Mouse (Mus musculus): Measurements from ENCODE around the gene Cdkn1b. TPM values are rescaled to one million over a fixed set of nuclear protein-coding genes. Genes with fewer than 3 reads are reported as not detected.
A peak's percentile ranks its signal among the peaks of the same experiment; 100 is the strongest.

The Cdkn1b gene
- polyA plus RNA-seq, 1 experiment from 2014 or later, result 17.2 TPM

GRCm38 (mm10) chr6:134946054-134946453 lies 25.9 kb downstream of the Cdkn1b start:
- Histone ChIP-seq H3K4me3 (no peak overlapping the region), H3K27me3 (ENCODE audit: insufficient read depth, poor library complexity, severe bottlenecking) (no peaks in the 10 kb centered on the region), H3K36me3 (peaks cover 57% of the 10 kb centered on the region), H3K9me3 (no peaks in the 10 kb centered on the region), H3K27ac (no peak overlapping the region), H3K4me1 (replicated peaks) (no peaks in the 10 kb centered on the region)
- no peak for DNase-seq (ENCODE audit: low spot score)
- WGBS, result 82% methylated on average over 6 of the region's 6 CpGs

- Histone ChIP-seq H3K9me3 (no peaks in the 10 kb centered on the region), H3K27me3 (ENCODE audit: insufficient read depth, poor library complexity, severe bottlenecking) (no peaks in the 10 kb centered on the region), H3K4me3 (no peak overlapping the region), H3K27ac (no peak overlapping the region), H3K4me1 (replicated peaks) (no peaks in the 10 kb centered on the region), H3K36me3 (peaks cover 56% of the 10 kb centered on the region)
- 90% methylated on average over 9 of the region's 9 CpGs for WGBS
- DNase-seq (ENCODE audit: low spot score), result no peak
Observed at GRCm38 (mm10) chr6:134946858-134947257, 26.7 kb downstream of the Cdkn1b start.

GRCm38 (mm10) chr6:134947311-134948087 lies 27.3 kb downstream of the Cdkn1b start:
- Histone ChIP-seq H3K27ac (no peak overlapping the region), H3K27me3 (ENCODE audit: insufficient read depth, poor library complexity, severe bottlenecking) (no peaks in the 10 kb centered on the region), H3K9me3 (no peaks in the 10 kb centered on the region), H3K36me3 (peaks cover 57% of the 10 kb centered on the region), H3K4me3 (no peak overlapping the region), H3K4me1 (replicated peaks) (no peaks in the 10 kb centered on the region)
- whole genome bisulfite sequencing, result 48% methylated on average over 13 of the region's 13 CpGs
- peak; percentile 57 for DNase-seq (ENCODE audit: low spot score)

GRCm38 (mm10) chr6:134948522-134949061 lies 28.4 kb downstream of the Cdkn1b start:
- H3K27me3 ChIP-seq (ENCODE audit: insufficient read depth, poor library complexity, severe bottlenecking), result no peaks in the 10 kb centered on the region
- H3K36me3 ChIP-seq, result peaks cover 56% of the 10 kb centered on the region
- no peak overlapping the region for H3K4me3 ChIP-seq
- 71% methylated on average over 11 of the region's 11 CpGs for WGBS
- no peak for DNase-seq (ENCODE audit: low spot score)
- H3K27ac ChIP-seq, result no peak overlapping the region
- 0 out of 2 replicates have a peak, but pooled peaks cover under 1% of the 10 kb centered on the region for H3K4me1 ChIP-seq (replicated peaks)
- H3K9me3 ChIP-seq, result no peaks in the 10 kb centered on the region

- peaks cover 54% of the 10 kb centered on the region for H3K36me3 ChIP-seq
Observed at GRCm38 (mm10) chr6:134949241-134949640, 29.0 kb downstream of the Cdkn1b start.

GRCm38 (mm10) chr6:134951364-134951763 lies 31.2 kb downstream of the Cdkn1b start:
- Histone ChIP-seq H3K27ac (no peak overlapping the region), H3K36me3 (peaks cover 42% of the 10 kb centered on the region), H3K4me3 (no peak overlapping the region), H3K9me3 (no peaks in the 10 kb centered on the region), H3K27me3 (ENCODE audit: insufficient read depth, poor library complexity, severe bottlenecking) (no peaks in the 10 kb centered on the region), H3K4me1 (replicated peaks) (0 out of 2 replicates have a peak, but pooled peaks cover 5% of the 10 kb centered on the region)
- WGBS, result 82% methylated on average over 5 of the region's 5 CpGs
- no peak for DNase-seq (ENCODE audit: low spot score)

More at GRCm38 (mm10) chr6:134949241-134949640, 29.0 kb downstream of the Cdkn1b start:
- 90% methylated on average over 3 of the region's 3 CpGs for WGBS
- Histone ChIP-seq H3K27me3 (ENCODE audit: insufficient read depth, poor library complexity, severe bottlenecking) (no peaks in the 10 kb centered on the region), H3K4me3 (no peak overlapping the region), H3K27ac (no peak overlapping the region), H3K4me1 (replicated peaks) (0 out of 2 replicates have a peak, but pooled peaks cover 5% of the 10 kb centered on the region), H3K9me3 (no peaks in the 10 kb centered on the region)
- no peak for DNase-seq (ENCODE audit: low spot score)

GRCm38 (mm10) chr6:134953976-134954375 lies 33.8 kb downstream of the Cdkn1b start:
- no peaks in the 10 kb centered on the region for H3K27me3 ChIP-seq (ENCODE audit: insufficient read depth, poor library complexity, severe bottlenecking)
- H3K9me3 ChIP-seq, result no peaks in the 10 kb centered on the region
- DNase-seq (ENCODE audit: low spot score), result no peak
- H3K36me3 ChIP-seq, result peaks cover 51% of the 10 kb centered on the region
- no peak overlapping the region for H3K4me3 ChIP-seq
- 0 out of 2 replicates have a peak, but pooled peaks cover 5% of the 10 kb centered on the region for H3K4me1 ChIP-seq (replicated peaks)
- WGBS, result 74% methylated on average over 11 of the region's 11 CpGs
- H3K27ac ChIP-seq, result no peak overlapping the region

GRCm38 (mm10) chr6:134956388-134956787 lies 36.2 kb downstream of the Cdkn1b start:
- H3K4me3 ChIP-seq, result no peak overlapping the region
- no peaks in the 10 kb centered on the region for H3K9me3 ChIP-seq
- H3K27me3 ChIP-seq (ENCODE audit: insufficient read depth, poor library complexity, severe bottlenecking), result no peaks in the 10 kb centered on the region
- peaks cover 24% of the 10 kb centered on the region for H3K4me1 ChIP-seq (replicated peaks)
- H3K27ac ChIP-seq, result no peak overlapping the region
- peaks cover 35% of the 10 kb centered on the region for H3K36me3 ChIP-seq
- no peak for DNase-seq (ENCODE audit: low spot score)
- 78% methylated on average over 4 of the region's 4 CpGs for WGBS

- Histone ChIP-seq H3K27ac (peak overlapping the region; percentile 70; the same call in 1 of the 2 replicates), H3K4me1 (replicated peaks) (peaks cover 41% of the 10 kb centered on the region), H3K36me3 (peaks cover 10% of the 10 kb centered on the region), H3K27me3 (ENCODE audit: insufficient read depth, poor library complexity, severe bottlenecking) (no peaks in the 10 kb centered on the region), H3K9me3 (no peaks in the 10 kb centered on the region), H3K4me3 (no peak overlapping the region)
- DNase-seq (ENCODE audit: low spot score), result no peak
- 57% methylated on average over 5 of the region's 5 CpGs for WGBS
Observed at GRCm38 (mm10) chr6:134961286-134961685, 41.1 kb downstream of the Cdkn1b start.

GRCm38 (mm10) chr6:134961858-134962517 lies 41.8 kb downstream of the Cdkn1b start:
- H3K4me1 ChIP-seq (replicated peaks), result peaks cover 41% of the 10 kb centered on the region
- 49% methylated on average over 9 of the region's 9 CpGs for WGBS
- peak overlapping the region; percentile 70 for H3K27ac ChIP-seq
- 0 out of 2 replicates have a peak, but pooled peaks cover 4% of the 10 kb centered on the region for H3K36me3 ChIP-seq
- H3K4me3 ChIP-seq, result no peak overlapping the region
- DNase-seq (ENCODE audit: low spot score), result no peak
- no peaks in the 10 kb centered on the region for H3K9me3 ChIP-seq
- H3K27me3 ChIP-seq (ENCODE audit: insufficient read depth, poor library complexity, severe bottlenecking), result no peaks in the 10 kb centered on the region

- Histone ChIP-seq H3K36me3 (0 out of 2 replicates have a peak, but pooled peaks cover under 1% of the 10 kb centered on the region), H3K4me1 (replicated peaks) (peaks cover 41% of the 10 kb centered on the region), H3K27me3 (ENCODE audit: insufficient read depth, poor library complexity, severe bottlenecking) (no peaks in the 10 kb centered on the region), H3K9me3 (no peaks in the 10 kb centered on the region), H3K27ac (peak overlapping the region; percentile 70), H3K4me3 (no peak overlapping the region)
- DNase-seq (ENCODE audit: low spot score), result peak; percentile 38
- WGBS, result 35% methylated on average over 5 of the region's 5 CpGs
Observed at GRCm38 (mm10) chr6:134962518-134962893, 42.3 kb downstream of the Cdkn1b start.

- peaks cover 41% of the 10 kb centered on the region for H3K4me1 ChIP-seq (replicated peaks)
- no peaks in the 10 kb centered on the region for H3K9me3 ChIP-seq
- no peak overlapping the region for H3K4me3 ChIP-seq
- H3K27ac ChIP-seq, result no peak overlapping the region
- WGBS, result 77% methylated on average over 2 of the region's 2 CpGs
- H3K36me3 ChIP-seq, result no peaks in the 10 kb centered on the region
- H3K27me3 ChIP-seq (ENCODE audit: insufficient read depth, poor library complexity, severe bottlenecking), result no peaks in the 10 kb centered on the region
- no peak for DNase-seq (ENCODE audit: low spot score)
Observed at GRCm38 (mm10) chr6:134963910-134964309, 43.7 kb downstream of the Cdkn1b start.

- DNase-seq (ENCODE audit: low spot score), result no peak
- Histone ChIP-seq H3K4me1 (replicated peaks) (peaks cover 19% of the 10 kb centered on the region), H3K36me3 (no peaks in the 10 kb centered on the region), H3K27me3 (ENCODE audit: insufficient read depth, poor library complexity, severe bottlenecking) (no peaks in the 10 kb centered on the region), H3K4me3 (no peak overlapping the region), H3K9me3 (no peaks in the 10 kb centered on the region), H3K27ac (no peak overlapping the region)
- 89% methylated on average over 5 of the region's 5 CpGs for WGBS
Observed at GRCm38 (mm10) chr6:134966681-134967080, 46.5 kb downstream of the Cdkn1b start.
